Mouse (Mus musculus) cerebellum, adult 8-10 months (tissue): Measurements from ENCODE around the gene Hkdc1.

Experiments
- DNase-seq: peaks from one replicate; pipeline ENCODE4 v3.0.0; 2022

Gene Hkdc1

DNA sequence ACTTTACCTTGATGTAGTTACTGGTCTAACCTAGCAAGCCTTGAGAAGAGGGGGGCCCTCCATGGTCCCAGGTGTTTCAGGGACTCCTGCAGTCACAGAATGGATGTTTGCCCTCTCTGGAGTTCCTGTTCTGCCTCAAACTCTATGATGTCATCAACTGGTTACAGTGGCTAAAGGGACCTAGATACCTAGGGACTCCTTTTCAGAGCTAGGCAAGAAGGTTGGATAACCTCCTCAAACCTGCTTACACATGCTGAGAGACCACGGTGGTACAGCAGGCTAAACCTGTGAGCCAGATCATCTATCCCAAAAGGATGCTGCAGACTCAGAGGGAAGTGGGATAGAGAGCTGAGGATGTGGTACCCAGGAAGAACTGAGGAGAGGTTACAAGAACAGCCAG, 42.5 kb downstream of the Hkdc1 start, which contains the start of gene Hk1:
Gene Hk1 (minus strand): TSS at position 101 of the 400 bp plus-strand sequence.
- no peak for DNase-seq

DNA sequence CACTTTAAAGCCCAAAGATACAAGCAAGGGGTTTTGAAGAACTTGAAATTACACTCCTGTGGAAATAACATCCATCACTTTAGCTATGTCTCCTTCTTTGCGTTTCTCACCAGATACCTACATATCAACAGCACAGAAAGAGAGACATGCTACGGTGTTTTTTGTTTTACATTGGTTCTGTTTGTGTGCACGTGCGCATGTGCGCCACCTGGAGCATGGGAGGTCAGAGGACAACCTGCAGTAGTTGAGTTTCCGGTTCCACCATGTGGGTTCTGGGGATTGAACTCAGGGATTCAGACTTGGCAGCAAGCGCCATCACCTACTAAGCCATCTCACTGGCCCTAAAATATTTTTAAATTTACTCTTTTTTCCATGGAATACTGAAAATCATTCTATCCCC, 63.5 kb downstream of the Hkdc1 start:
- DNase-seq = no peak

DNA sequence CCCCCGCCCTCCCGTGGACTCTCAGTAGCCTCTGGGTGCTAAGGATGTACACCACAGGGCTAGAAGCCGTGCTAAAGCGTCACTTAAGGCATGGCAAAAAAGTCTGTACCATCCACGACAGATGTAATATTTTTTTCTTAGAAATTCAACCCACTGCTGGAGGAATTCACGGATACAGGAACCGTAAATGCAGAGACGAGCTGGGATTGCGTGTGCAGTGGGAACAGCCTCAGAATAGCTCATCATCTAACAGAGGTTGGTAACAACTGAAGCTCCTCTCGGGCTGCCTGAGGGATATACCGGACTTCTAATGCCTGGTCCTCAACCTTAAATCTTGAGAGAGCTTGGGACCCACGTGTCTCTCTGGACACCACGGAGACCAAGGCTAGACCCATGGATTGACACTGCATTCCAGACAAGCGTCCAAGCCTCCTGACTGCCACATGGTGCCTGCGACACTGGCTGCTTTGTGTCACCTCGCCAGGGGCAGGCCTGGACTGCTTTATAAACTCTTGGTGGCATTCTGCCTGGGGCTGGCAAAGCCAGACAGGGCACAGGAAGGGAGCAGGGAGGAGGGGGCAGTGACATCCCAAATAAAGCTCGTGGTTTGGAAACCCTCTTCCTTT, 66.1 kb downstream of the Hkdc1 start:
- no peak for DNase-seq

DNA sequence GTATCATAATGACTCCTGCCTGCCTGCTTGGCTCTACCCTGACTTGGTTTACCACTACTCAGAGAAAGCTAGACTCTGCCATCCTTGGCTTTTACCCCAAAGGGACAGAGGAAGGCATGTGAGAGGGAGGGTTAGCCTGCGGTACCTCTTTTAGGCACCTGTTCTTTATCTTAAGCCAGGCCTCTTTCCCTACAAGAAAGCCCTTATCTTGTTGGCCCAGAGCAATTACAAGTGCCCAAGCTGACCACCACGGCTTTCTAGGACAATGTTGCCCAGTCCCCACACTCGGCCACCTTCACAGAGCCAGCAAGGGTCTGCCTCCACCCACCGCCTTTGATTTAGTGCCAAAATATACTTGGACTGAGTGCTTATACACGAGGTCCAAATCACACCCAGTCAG, 77.1 kb downstream of the Hkdc1 start:
- DNase-seq = no peak

DNA sequence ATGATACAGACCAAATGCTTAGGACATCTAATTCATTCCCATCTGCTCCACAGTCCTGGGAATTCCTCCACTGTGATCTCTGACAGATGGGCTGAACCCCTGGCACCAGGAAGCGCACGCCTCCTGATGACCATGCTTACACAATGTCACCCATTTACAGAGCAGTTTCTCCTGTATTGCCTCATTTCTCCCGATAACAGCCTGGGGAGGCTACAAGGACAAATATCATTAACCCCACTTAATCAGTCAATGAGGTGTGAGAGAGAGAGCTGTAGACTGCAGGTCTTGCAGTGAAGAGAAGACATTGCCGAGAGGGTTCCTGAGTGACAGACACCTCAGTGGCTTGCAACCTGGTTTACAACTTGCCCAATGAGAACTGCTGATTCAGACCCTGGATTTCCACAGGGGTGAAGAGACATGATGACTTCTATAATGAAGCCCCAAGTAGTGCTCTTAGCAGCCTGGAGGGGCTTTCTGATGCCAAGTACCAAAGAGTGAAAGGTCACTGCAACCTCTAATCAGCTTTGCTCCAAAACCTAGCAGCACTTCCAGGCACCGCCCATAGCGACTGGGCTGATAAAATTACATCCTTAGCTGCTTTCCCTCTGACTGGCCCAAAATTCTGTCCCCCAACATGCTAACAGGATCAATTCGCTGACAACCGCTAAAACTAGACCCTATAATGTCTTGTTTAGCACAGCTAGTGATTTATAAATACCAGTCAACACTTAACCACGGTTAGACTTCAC, 78.1 kb downstream of the Hkdc1 start:
- DNase-seq = no peak

DNA sequence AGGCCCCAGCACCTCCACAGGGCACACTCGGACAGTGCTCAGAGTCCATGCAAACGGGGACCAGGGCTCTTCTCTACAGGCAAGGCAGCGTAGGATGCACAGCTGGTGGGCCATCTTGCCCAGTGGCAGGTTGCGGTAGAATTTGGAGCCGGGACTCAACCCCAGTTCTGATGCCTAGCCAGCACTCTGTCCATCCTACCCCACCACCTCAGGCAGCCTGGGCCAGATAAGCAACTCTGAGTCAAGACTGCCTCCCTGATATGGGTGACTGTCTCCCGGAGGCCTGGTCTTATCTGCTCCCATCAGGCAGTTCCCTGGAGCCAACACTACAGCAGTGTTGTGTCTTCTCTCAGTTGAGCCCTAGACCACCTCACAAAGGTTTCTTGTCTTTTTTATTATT, 79.8 kb downstream of the Hkdc1 start:
- DNase-seq = no peak

DNA sequence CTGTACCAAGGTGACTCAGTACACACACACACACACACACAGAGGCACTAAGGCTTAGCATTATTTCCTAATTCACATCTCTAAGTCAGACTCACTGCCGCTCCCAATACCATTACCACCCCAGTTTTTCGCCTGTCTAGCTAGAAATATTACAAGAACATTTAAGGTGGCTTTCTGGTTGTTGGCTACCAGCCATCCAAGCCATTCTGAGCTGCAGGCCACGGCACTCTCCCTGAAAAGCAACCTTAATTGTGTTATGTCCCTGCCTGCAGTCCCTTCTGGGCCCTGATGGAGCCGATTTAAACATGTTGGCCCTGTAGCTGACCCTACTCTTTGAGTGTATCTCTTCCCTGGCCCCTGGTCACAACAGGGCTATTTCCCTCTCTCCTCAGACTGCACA, 80.3 kb downstream of the Hkdc1 start:
- no peak for DNase-seq

DNA sequence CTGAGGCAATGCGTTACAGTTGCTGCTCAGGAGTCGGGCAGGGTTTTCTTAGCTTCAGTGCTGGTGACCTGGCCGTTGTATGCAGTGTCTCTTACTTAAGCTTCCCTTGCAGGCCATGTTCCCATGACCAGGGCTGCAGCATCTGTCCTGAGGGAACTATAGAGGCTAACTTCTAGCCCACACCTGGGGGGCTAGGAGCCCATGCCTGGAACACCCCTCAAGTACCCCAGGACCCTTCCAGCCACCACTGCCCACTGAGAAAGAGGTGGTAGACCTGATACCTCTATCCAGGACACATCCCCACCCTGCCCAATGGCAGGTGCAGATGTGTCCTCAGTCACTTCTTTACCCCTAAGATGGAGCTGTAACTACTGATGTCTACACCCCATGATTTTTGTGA, 81.3 kb downstream of the Hkdc1 start:
- DNase-seq = no peak

DNA sequence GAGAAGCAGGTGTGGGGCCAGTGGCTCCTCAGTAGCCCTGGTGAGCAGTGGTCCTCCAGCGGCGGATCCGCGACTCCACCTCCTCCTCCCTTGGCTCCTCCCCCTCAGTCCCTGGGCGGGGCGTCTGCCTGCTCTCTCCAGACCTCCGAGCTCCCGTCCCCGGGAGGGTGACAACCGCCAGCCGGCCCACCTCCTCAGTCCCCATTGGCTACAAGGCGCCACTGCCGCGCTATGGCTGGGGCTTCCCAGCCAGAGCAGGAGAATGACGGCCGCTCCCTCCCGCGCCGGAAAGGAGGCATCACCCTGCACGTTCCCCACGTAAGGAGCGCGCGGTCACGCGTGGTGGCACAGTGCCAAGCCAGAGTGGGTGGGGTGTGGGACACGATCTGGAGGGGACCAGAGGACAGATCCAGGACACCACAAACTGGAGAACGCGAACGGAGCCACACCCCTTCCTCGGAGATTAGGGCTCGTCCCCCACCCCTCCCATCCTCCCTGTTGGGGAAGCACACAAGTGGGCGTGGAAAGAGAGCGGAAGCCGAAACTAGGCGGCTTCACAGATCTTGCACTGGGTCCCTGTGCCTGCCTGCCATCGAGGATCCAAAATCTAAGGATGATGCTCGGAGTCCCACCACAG, 82.1 kb downstream of the Hkdc1 start:
- peak; percentile 94 for DNase-seq

DNA sequence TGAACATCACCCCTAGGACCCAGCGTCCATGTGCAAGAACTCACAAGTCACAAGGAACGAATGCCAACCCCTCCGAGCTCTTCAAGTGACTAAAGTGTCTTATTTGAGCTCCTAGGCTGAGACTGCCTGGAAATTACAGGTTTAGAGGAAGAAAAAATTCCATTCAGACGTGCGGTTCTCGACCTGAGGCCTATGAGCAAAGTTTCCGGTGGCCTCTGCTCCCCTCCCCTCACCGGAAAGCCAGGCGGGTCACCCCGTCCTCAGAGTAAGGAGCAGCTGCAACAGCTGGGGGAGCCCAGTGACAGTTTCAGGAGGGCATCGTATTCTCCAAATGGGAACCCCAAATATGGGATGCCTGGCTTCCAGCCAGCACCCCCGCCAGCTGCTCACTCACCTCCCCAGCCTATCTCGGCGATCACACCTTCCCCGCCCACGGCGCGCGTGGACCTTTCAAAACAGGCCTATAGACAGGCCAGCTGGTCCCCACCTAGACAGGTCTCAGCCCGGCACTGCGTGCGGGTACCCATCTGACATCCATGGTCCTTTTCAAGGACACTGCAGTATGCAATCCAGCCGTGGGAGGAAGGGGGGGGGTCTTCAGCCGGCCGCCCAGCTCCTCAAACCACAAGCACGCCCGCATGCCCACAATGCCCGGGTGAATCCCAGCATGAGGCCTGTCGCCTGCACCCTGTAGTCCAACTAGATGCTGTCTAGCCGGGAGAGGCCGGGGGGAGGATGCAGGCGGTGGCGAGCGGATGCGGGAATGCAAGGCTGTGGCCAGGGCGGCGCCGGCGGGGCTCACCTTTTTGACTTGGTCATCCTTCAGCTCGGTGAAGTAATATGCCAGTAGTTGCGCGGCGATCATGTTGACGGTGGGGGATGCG, 82.8 kb downstream of the Hkdc1 start:
- DNase-seq = peak; percentile 63

DNA sequence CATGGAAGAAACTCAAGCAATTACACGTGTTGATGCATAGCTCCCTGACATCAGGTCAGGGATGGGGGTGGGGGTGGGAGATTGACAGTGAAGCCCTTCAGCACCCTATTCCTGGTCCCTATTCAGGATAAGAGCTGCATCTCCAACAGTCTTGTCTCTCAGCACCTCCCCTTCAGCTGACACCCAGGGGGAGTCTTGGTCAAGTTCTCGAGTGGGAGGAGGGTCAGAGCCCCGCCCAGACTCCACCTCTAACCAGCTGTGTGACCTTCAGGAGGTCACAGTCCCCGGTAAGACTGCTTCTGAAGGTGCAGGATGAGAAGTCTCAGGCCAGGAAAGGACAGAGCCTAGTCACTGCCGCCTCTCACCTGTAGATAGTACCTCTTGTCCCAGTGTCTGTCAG, 83.7 kb downstream of the Hkdc1 start:
- DNase-seq = no peak

DNA sequence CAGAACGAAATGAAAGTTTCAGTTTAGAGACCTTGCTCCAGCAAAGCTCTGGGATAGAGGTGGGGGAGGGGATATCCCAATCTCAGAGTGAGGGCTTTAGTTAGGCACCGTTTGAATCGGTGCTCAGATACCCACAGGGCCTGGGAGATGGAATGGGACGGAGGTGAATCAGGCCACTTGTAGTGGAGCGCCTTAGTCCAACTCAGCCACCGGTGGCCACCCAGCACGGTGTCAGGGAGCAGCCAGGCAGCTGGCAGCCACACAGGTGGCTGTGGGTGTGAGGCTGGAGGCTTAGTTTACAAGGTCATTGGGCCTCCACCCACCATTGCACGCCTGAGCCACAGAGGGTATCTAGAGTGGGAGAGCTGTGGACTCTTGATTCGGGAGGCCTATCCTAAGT, 84.1 kb downstream of the Hkdc1 start:
- DNase-seq = no peak

DNA sequence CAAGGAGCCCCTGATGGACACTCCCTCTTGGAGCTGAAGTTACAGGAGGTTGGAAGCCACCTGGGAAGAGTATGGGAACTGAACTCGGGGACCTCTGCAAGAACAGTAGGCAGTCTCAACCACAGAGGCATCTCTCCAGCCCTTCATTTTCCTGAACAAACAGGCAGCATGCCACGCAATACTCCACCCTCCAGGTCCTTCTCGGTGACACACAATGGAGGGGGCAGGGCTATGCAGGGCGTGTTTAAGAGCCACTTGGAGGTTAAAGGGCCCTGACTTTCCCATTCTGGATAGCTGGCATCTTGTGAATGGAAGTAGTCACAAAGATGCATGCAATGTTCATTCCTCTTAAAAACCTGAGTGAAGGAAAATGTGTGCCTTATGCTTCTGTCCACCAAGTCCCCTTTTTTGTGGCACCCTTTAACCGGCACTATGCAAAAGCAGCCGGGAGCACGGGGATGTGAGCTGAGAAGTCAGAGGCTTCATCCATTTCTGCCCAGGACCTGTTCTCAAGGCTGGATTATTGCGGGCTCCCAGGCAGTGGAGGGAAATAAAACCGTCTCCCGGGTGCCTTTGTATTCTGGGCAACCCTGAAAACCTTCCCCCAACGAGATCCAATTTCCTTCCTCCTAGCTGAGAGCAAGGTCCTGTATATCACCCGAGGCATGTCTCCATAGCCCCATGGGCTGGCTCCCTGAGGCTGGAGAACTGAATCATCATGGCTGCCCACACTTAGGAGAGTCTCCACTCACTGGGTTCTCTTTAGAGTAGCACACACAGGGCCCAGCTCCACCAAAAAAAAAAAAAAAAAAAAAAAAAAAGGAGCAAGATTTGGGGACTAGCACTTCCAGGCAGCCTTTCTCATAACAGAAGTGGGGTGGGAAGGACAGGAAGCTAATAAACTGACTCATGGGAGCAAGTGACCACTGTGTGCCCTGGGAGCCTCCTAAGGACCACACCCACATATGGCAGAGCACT, 85.4 kb downstream of the Hkdc1 start:
- DNase-seq = no peak

DNA sequence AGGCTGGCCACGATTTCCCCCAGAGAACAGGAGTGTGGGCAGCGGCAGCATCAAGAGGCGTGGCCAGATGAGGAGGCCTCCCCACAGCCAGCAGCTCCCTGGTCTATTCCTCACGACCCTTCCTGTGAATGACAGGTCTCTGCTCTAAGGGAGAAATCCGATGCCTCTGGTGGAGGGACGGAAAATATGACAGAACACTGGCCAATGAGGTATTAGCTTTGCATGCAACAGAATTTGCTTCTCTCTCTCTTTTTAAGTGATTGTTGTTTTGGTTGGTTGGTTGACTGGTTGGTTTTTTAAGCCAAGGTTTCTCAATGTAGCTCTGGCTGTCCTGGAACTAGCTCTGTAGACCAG, 86.9 kb downstream of the Hkdc1 start:
- DNase-seq = no peak

DNA sequence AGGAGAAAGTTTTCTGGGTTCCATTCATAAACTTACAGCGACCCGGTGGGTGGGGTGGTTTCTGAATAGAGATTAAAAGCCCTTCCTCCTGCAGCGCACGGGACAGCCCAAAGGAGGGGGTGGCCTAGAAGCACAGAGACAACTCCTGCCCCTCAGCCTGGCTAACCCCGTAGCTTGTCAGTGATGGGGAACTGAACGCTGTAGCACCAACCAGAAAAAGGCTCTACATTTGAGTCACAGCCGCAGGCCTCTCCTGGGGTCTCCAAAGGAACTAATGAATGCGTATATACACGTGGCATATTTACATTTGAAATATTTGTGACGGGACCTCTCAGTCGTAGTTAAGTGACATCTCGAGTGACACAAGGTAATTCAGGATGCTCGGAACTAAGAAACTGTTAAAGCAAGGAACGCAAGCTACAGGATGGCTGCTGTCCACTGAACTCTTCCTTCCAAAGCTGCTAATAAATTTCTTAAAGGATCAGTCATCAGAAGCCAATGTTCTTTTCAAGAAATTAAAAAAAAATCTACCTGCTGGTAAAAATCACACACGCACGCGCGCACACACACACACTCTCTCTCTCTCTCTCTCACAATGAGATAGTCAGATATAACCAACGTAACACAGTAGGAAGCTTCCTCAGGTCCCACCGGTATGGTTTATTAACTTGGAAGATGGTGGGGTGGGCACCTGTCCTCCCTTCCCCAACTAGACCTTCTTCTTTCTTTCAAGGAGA, 87.4 kb downstream of the Hkdc1 start:
- DNase-seq = no peak

DNA sequence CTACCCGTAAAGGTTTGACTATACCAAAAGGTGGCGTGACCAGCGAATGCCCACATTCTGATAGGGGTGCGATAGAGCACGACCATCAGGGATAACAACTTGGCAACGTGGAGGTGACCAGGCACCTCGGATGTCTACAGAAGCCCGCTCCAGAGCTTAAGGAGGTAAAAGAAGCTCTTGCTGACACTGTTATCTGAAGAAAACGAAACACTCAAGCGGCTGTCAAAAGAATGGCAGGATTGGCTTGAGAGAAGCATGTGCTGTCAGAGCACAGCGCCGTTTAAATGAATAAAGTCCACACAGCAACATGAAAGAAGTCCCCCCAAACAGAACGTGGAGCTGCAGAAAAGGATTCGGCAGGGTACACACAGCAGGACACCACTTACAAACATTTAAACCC, 89.0 kb downstream of the Hkdc1 start:
- no peak for DNase-seq
